Mouse (Mus musculus) cerebellum, adult 2 months (tissue): ENCODE results near the gene Slc25a13.

ENCODE experiments used
- CTCF ChIP-seq: fragments of 200-500 bp; IDR thresholded peaks from 2 replicates; pipeline ENCODE4 v1.5.1; 2011; ENCODE audit warnings: low read depth, mild to moderate bottlenecking, control low read depth, low read length, moderate library complexity, borderline replicate concordance; ENCODE audit not compliant: insufficient read depth
- POLR2A ChIP-seq: fragments of 200-500 bp; IDR thresholded peaks from 2 replicates; pipeline ENCODE4 v1.6.1; 2011; ENCODE audit warnings: low read length, control low read depth, borderline replicate concordance; ENCODE audit not compliant: insufficient read depth

DNA sequence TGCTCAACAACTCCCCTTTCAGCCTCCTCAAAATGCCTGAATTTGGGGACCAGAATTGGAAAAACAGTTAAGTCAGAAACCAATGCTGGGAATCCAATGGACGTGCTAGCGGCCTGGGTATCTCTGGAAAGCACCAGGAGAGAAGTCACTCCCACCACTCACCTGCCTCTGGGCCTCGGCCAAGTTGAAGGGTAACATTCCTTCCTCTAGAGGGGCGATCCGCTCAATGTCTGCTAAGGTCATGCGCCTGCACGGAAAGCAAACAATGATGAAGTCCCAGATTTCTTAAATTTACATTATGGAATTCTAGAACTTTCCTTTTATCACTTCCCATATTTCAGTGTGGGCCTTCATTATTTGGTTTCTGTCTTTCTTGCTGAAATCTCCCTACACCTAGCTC, 103.2 kb downstream of the Slc25a13 start:
- TF ChIP-seq CTCF (no peak), POLR2A (no peak)
